Mouse (Mus musculus) myocyte (in vitro differentiated cells): Measurements from ENCODE around the gene Polm. TPM values are rescaled to one million over a fixed set of nuclear protein-coding genes. Genes with fewer than 3 reads are reported as not detected.
A peak's percentile ranks its signal among the peaks of the same experiment; 100 is the strongest.

Experiments
- H3K27me3 ChIP-seq: one replicate; pipeline ENCODE4 v1.6.1; 2011; ENCODE audit not compliant: control insufficient read depth, insufficient read depth, insufficient read length
- H3K36me3 ChIP-seq: one replicate; pipeline ENCODE4 v1.6.1; 2011; ENCODE audit not compliant: control insufficient read depth, insufficient read depth
- H3K4me2 ChIP-seq: one replicate; pipeline ENCODE4 v1.6.1; 2011; ENCODE audit warnings: low read depth, control low read depth
- H3K4me3 ChIP-seq: one replicate; pipeline ENCODE4 v1.5.1; 2011; ENCODE audit warnings: mild to moderate bottlenecking, control low read depth, moderate library complexity
- H3K79me2 ChIP-seq: one replicate; pipeline ENCODE4 v1.6.1; 2011; ENCODE audit not compliant: control insufficient read depth, insufficient read depth
- H3ac ChIP-seq: one replicate; pipeline ENCODE4 v1.6.1; 2011; ENCODE audit not compliant: control insufficient read depth, insufficient read length
- CEBPB ChIP-seq: IDR thresholded peaks from 2 replicates; pipeline ENCODE4 v1.6.1; 2011; ENCODE audit warnings: mild to moderate bottlenecking, moderate library complexity; ENCODE audit not compliant: poor library complexity, insufficient read depth, severe bottlenecking
- E2F4 ChIP-seq: IDR thresholded peaks from one replicate; pipeline ENCODE4 v1.6.1; 2011; ENCODE audit warnings: mild to moderate bottlenecking, control low read depth, moderate library complexity; ENCODE audit not compliant: insufficient read depth
- MAX ChIP-seq: IDR thresholded peaks from one replicate; pipeline ENCODE4 v1.6.1; 2011; ENCODE audit warnings: low read depth, mild to moderate bottlenecking, control low read depth
- MYOD1 ChIP-seq, 3 experiments: IDR thresholded peaks; one replicate each; pipeline ENCODE4 v1.6.1; 2011; ENCODE audit warnings: control low read depth in 2 of 3, low read depth in 2 of 3, mild to moderate bottlenecking in 2 of 3, moderate library complexity in 1 of 3; ENCODE audit not compliant: insufficient read length in 2 of 3, control insufficient read depth in 1 of 3
- MYOG ChIP-seq, 3 experiments: IDR thresholded peaks; one replicate each; pipeline ENCODE4 v1.6.1; 2011; ENCODE audit warnings: control low read depth in 2 of 3, low read depth in 2 of 3, mild to moderate bottlenecking in 2 of 3; ENCODE audit not compliant: insufficient read length in 2 of 3, control insufficient read depth in 1 of 3, insufficient read depth in 1 of 3
- POLR2A ChIP-seq: IDR thresholded peaks from one replicate; pipeline ENCODE4 v1.6.1; 2011; ENCODE audit warnings: low read depth, mild to moderate bottlenecking, control low read depth, moderate library complexity; ENCODE audit not compliant: insufficient read length
- POLR2AphosphoS2 ChIP-seq: IDR thresholded peaks from one replicate; pipeline ENCODE4 v1.6.1; 2011; ENCODE audit warnings: low read depth, control low read depth; ENCODE audit not compliant: insufficient read length
- REST ChIP-seq: IDR thresholded peaks from one replicate; pipeline ENCODE4 v1.6.1; 2011; ENCODE audit warnings: mild to moderate bottlenecking, control low read depth, moderate library complexity; ENCODE audit not compliant: insufficient read depth, insufficient read length
- SRF ChIP-seq: IDR thresholded peaks from one replicate; pipeline ENCODE4 v1.6.1; 2011; ENCODE audit warnings: low read depth; ENCODE audit not compliant: control insufficient read depth, insufficient read length
- TCF12 ChIP-seq: IDR thresholded peaks from one replicate; pipeline ENCODE4 v1.6.1; 2011; ENCODE audit warnings: mild to moderate bottlenecking, control low read depth; ENCODE audit not compliant: poor library complexity, insufficient read depth, severe bottlenecking
- TCF3 ChIP-seq: IDR thresholded peaks from one replicate; pipeline ENCODE4 v1.6.1; 2011; ENCODE audit warnings: low read depth, control low read depth; ENCODE audit not compliant: insufficient read length
- USF1 ChIP-seq: IDR thresholded peaks from one replicate; pipeline ENCODE4 v1.6.1; 2011; ENCODE audit warnings: low read depth, mild to moderate bottlenecking, control low read depth, moderate library complexity
- polyA plus RNA-seq: library from polyadenylated mRNA; unstranded; fragments of >200 nt; fragmentation: generic; extraction: Trizol; gene quantifications from one replicate; pipeline ENCODE4 v1.2.1, GENCODE M21; 2012; ENCODE audit warnings: missing spikeins

Gene Polm
- polyA plus RNA-seq, 1 experiment = 4.3 TPM

GRCm38 (mm10) chr11:5789754-5790333, 48.0 kb downstream of the Polm start:
- Histone ChIP-seq H3K36me3 (peaks cover 3% of the 10 kb centered on the region), H3K27me3 (no peaks in the 10 kb centered on the region), H3K79me2 (peaks cover 13% of the 10 kb centered on the region), H3K4me2 (peak overlapping the region; percentile 95), H3ac (no peak overlapping the region), H3K4me3 (peak overlapping the region; percentile 97)
- TF ChIP-seq SRF (no peak), MYOG (IDR thresholded peaks at IDR 0.05; ENCODE audit: control insufficient read depth in 1 of 3, insufficient read depth in 1 of 3, insufficient read length in 2 of 3, low read depth in 2 of 3) (no peak), USF1 (no peak), TCF12 (no peak)

GRCm38 (mm10) chr11:5789071-5789753, 48.6 kb downstream of the Polm start:
- H3K36me3 ChIP-seq = peaks cover 3% of the 10 kb centered on the region
- no peaks in the 10 kb centered on the region for H3K27me3 ChIP-seq
- H3K4me2 ChIP-seq = peak overlapping the region; percentile 95
- peak overlapping the region; percentile 97 for H3K4me3 ChIP-seq
- H3ac ChIP-seq = peak overlapping the region; percentile 30
- TF ChIP-seq TCF12 (no peak), USF1 (no peak), TCF3 (no peak), REST (no peak), POLR2AphosphoS2 (no peak), MAX (no peak), MYOG (IDR thresholded peaks at IDR 0.05; ENCODE audit: control insufficient read depth in 1 of 3, insufficient read depth in 1 of 3, insufficient read length in 2 of 3, low read depth in 2 of 3) (no peak), MYOD1 (IDR thresholded peaks at IDR 0.05; ENCODE audit: control insufficient read depth in 1 of 3, insufficient read length in 2 of 3, low read depth in 2 of 3) (no peak), E2F4 (no peak), SRF (no peak), CEBPB (no peak), POLR2A (no peak)
- H3K79me2 ChIP-seq = peaks cover 13% of the 10 kb centered on the region

DNA sequence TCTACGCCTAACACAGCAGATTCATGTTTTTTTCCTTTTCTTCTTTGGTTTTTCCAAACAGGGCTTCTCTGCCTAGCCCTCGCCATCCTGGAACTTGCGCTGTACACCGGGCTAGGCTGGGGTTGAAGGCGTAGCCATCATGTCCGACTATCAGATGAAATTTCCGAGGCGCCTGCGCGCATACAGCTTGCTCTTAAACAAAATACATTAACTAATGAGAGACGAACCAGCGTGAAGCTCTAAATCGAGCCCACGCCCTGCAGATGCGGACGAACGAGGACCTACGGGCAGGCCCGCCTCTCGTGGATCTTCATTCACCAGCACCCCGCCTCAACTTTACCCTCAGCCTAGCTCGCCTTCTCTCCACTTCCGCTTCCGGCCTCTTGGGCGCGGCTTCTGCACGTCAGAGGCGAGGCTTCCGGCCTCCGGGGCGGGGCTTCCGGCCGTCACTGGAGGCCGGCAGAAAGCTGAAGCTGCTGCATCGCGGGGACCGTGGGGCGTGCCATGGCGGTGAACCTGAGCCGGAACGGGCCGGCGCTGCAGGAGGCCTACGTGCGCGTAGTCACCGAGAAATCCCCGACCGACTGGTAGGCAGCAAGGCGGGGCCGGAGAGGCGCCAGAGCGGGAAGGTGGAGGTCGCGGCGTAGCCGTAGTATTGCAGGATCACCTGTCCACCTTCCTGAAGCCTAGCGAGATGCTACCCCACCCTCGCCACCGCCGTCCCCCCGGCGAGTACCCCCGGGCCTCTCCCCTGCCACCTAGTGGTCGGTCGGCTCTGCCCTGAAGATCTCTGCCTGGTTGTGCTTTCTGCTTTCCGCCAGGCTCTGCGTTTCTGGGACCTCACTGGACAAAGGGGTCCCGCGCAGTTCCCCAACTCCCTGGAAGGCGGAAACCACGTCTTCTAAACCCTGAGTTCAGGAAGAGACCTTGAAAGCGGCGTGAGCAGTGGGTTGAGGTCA, 49.5 kb downstream of the Polm start, which contains the start of gene Dbnl:
Dbnl (plus strand) TSS at position 433 of the 959 bp plus-strand sequence.
- Histone ChIP-seq H3K79me2 (peaks cover 13% of the 10 kb centered on the region), H3K4me3 (peak within 1 kb of the TSS; percentile 97), H3K27me3 (no peaks in the 10 kb centered on the region), H3K4me2 (peak within 1 kb of the TSS; percentile 99), H3K36me3 (no peaks in the 10 kb centered on the region), H3ac (peak within 1 kb of the TSS; percentile 30)
- TF ChIP-seq TCF12 = no peak
- TF ChIP-seq MAX = no peak
- peak in 1 of 3 experiments; percentile 12 for TF ChIP-seq MYOG (IDR thresholded peaks at IDR 0.05; ENCODE audit: control insufficient read depth in 1 of 3, insufficient read depth in 1 of 3, insufficient read length in 2 of 3, low read depth in 2 of 3)
- peak in 1 of 3 experiments; percentile 26 for TF ChIP-seq MYOD1 (IDR thresholded peaks at IDR 0.05; ENCODE audit: control insufficient read depth in 1 of 3, insufficient read length in 2 of 3, low read depth in 2 of 3)
- peak; percentile 96 for TF ChIP-seq POLR2AphosphoS2
- TF ChIP-seq USF1 = no peak
- peak; percentile 49 for TF ChIP-seq SRF
- no peak for TF ChIP-seq REST
- TF ChIP-seq POLR2A = peak; percentile 94
- TF ChIP-seq TCF3 = no peak

GRCm38 (mm10) chr11:5787671-5788055, 50.2 kb downstream of the Polm start:
- H3K79me2 ChIP-seq = peaks cover 13% of the 10 kb centered on the region
- peak overlapping the region; percentile 30 for H3ac ChIP-seq
- no peaks in the 10 kb centered on the region for H3K27me3 ChIP-seq
- no peak for TF ChIP-seq TCF12
- TF ChIP-seq MAX = no peak
- TF ChIP-seq REST = no peak
- no peak for TF ChIP-seq POLR2A
- no peak for TF ChIP-seq TCF3
- TF ChIP-seq POLR2AphosphoS2 = no peak
- no peak for TF ChIP-seq MYOG (IDR thresholded peaks at IDR 0.05; ENCODE audit: control insufficient read depth in 1 of 3, insufficient read depth in 1 of 3, insufficient read length in 2 of 3, low read depth in 2 of 3)
- no peak for TF ChIP-seq E2F4
- TF ChIP-seq MYOD1 (IDR thresholded peaks at IDR 0.05; ENCODE audit: control insufficient read depth in 1 of 3, insufficient read length in 2 of 3, low read depth in 2 of 3) = no peak
- TF ChIP-seq SRF = no peak
- no peak for TF ChIP-seq CEBPB
- TF ChIP-seq USF1 = no peak
- H3K36me3 ChIP-seq = no peaks in the 10 kb centered on the region
- H3K4me3 ChIP-seq = peak overlapping the region; percentile 97
- H3K4me2 ChIP-seq = peak overlapping the region; percentile 99
